Mouse (Mus musculus): ENCODE data around the gene Ifna6.
A peak's percentile ranks its signal among the peaks of the same experiment; 100 is the strongest.

Gene Ifna6

DNA sequence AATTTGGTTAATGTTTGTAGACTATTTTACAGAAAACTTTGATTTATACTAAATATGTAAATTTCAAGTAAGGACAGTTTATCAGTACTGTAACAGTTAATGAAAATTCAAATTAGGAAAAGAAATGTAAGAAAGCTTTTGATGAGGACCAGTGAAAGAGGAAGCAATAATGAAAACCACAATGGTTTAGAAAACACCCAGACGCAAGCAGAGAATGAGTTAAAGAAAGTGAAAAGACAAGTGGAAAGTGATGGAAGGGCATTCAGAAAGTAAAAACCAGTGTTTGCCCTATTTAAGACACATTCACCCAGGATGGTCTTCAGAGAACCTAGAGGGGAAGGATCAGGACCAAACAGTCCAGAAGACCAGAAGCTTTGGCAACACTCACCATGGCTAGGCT is 22.5 kb downstream of the Ifna6 start, which contains the start of gene Ifna1:
TSS of gene Ifna1 (plus strand) at position 390 of the 400 bp plus-strand sequence.
- DNase-seq, result no peak

DNA sequence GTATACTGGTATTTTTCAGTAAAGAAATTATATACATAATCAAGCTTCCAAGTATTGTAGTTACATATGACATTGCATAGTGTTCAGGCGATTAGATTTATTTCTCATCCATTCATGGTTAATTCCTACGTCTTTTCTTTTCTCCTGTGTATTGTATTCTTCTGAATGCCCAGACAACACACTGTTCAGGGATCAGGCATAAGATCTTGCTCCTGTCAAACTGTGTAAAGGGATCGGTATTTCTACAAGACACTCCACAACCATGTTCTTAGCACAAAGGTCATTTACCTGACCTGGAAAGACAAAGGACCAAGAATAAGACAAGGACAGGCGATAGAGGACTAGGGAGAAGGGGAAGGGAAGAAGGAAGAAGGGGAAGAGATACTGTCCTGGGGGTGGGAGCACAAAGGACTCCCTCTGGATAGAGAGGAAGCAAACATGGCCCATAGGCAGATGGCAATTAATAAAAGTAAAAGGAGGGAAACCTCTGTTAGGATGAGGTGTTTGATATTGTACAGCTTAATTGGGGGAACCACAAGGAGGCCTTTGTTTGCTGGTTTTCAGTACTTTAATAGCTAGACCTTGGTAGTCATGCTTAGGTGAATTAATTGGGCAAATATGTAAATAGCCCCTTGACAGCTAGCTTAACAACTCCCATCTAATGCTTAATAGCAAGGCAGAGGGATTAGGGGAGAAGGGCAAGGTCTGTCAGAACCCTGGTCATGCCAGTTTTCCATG is 24.0 kb downstream of the Ifna6 start:
- no peak for DNase-seq

DNA sequence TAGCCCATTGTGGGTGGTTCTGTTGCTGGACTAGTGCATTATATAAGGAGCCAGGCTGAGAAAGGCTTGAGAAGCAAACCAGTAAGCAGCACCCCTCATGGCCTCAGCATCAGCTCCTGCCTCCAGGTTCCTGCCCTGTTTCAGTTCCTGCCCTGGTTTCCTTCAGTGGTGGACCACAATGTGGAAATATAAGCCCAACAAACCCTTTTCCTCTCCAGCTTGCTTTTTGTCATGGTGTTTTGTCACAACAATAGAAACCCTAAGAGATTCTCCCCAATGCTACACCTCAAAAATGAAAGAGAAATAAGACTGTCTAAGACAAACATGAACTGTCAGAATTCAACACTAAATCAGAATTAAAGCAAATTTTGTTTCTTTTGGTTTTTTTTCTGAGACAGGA is 32.0 kb downstream of the Ifna6 start:
- DNase-seq, result no peak

DNA sequence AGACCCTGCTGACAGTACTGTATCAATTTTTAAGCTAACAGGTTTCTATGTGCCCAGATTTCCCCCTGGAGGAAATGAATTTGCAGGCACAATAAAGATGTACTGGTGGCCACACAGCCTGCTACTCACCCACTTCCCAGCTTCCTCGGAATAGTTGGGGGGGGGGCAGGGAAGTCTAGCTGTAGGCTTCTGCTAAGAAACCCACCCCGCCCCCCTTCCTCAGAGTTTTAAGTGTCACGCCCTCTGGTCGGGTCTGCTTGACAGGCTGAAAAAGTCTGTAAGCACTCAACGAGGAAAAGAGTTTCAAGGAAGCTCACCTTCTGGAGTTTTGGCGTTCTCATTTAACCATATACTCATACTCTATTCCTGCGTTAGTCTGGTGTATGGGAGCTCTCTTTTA is 36.1 kb downstream of the Ifna6 start:
- no peak for DNase-seq

DNA sequence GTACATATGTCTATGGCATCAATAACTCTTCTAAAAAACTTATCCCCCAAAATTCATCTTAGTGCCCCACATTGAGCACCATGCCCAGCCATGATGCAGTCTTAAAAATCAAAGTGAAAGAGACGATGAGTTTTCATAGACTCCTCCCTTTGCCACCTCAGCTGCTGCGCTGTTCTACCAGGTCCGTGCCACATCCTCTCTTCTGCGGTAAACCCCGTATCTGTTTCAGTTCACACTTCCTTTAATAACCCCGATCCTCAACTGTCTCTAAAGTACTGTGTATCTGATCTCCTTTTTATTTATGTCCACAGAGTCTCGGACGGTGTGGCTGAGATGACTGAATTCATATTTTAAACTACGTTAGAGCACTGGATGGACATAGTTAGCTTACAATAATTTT is 37.4 kb downstream of the Ifna6 start:
- no peak for DNase-seq

DNA sequence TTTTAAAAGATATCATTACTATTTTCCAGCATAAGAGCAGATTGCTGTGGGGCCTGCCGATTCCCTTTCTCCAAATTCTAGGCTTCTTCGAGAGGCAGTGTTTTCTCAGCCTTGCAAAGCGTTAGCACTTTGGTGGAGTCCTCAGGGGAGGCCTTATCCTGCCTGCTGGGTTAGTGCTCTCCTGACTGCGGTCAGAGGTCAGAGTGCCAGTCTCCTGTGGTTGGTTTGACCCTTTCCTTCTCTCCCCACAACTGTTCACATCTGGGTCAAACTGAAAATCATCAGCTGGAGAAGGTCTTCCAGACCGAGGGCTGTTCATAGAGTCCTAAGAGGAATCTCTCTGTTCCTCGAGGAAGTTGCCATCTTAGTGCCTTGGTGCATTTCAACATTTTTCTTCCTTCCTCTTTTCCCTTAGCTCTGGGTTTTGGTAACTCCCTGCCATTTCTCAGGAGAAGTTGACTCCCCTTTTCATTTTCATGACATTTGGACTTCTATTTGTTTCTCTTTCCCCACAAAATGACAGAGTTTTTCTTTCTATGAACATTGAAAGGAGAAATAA is 37.9 kb downstream of the Ifna6 start:
- DNase-seq, result no peak

DNA sequence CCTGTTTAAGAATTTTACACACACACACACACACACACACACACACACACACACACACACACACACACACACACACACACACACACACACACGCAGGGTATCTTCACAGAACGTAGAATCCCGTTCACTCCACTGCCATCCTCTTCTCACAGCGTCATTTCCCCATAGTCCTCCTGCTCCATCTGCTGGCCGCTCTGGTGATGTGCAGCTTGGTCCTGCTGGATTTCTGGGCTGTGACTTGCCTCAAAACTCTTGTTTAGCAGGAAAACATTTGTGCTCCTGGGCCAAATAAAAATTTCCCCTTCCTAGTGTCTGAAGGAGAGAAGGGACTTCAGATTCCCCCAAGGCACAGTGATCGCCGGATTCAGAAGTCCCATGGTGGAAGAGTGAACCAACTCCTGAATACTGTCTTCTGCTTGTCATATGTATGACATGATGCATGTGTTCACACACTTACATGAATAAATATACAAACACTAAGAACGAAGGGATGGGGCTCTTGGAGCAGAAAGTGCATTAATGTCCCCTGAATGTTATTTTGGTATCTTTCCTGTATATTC is 40.2 kb downstream of the Ifna6 start:
- DNase-seq, result peak; percentile 81 to 85

DNA sequence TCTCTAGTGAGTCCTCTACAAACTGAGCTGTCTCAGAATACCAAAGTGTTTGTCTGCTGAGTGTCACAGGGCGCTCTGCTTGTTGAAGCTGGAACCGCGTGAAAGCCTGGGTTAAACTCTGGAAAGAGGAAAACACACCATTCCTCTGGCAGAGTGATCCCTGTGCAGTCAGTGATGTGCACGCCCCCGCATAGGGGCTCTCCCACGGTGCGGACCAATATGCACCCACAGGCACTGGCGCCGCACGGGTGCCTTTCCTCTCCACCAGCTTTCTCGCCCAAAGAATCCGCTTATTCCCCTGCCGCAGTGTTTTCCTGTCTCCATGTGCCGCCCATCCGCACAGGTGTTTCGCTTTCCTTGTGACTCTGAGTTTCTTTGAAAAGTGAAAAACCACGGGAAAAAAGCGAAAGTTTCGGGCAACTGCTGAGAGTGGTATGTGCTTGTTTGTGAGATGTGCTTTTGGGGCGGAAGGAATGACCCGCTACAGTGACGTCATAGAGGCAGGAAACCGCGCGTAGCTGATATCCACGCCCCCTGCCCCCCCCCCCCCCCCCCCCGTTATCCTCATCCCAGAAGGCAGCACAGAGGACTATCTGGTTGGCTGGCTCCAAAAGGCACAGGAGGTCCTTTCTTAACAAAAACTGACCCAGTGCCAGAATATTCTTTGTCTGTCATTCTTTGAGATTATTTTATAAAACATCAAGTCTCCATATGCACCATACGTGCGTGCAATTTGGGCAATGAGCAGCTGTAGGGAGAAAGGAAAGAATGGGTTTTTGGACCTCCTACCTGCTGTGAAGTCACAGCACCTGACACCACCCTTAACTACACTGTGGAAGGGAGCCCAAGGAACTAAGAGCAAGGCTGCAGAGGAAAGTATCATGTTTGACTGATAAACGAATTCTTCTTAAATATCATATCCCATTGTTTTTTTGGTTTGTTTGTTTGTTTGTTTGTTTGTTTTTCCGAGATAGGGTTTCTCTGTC is 41.0 kb downstream of the Ifna6 start:
- peak; percentile 11 to 22 for DNase-seq

DNA sequence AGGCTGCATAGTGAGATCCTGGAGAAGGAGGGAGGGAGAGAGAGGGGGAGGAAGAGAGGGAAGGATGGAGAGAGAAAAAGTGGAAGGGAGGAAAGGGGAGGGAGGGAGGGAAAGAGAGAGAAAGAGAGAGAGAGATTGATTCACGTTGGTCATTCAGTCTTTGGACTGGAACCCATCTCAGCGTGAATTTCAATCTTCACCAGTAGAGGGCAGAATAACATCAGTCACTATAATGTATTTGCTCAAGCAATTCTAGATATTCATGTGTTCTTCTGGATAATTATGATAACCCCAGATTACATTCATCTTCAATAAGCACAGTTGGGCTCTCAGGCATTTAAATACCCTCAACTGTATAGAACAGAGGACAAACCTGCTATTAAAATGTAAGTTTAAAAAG is 45.5 kb downstream of the Ifna6 start:
- peak; percentile 58 to 65 for DNase-seq

DNA sequence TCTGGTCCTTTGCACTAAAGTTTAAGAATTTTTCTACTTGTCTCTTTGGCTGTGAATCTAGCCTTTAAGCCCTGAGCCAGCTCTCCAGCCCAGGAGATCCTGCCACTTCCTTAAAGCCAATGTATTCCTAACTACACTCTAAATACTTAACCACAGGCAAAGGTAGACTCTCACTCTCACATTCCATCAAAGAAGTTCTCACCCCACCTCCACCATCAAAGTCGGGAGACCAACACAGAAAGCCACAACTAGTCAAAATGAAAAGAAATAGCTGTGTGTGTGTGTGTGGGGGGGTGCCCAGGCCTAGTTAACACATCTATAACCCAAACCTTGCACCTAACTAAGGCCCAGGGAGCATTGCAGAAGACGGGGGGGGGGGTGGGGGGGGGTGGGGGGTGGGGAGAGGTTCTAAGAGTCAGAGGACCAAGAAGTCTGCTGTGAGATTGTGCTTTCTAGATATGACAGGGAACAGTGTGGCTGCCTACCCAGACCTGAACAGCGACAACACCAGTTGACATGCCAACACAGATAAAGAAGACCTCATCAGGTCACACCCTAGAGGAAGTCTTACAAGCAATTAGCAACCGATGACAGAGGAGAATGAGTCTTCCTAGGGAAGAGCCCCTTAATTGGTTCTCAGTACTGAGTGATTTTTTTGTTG is 48.3 kb downstream of the Ifna6 start:
- DNase-seq, result no peak

DNA sequence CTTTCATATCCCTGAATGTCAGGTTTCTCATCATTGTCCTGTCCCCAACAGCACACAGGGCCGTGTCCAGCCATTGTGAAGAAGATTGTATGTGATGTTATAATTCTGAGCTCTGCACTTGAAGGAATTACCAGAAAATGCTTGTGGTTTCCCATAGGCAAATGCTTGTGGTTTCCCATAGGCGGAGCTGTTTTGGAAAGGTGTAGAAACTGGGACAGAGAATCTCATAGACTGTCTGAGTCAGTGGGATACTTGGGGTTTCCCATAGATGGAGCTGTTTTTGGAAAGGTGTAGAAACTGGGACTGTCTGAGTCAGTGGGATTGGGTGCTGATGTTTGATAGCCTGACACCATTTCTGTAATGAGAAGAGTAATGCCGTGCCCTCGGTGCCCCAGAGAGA is 49.3 kb downstream of the Ifna6 start:
- DNase-seq, result no peak

Measured in cerebellum, postnatal 14 days (tissue).